Mouse (Mus musculus): ENCODE results near the gene Cstf1. TPM values are rescaled to one million over a fixed set of nuclear protein-coding genes. Genes with fewer than 3 reads are reported as not detected.
A peak's percentile ranks its signal among the peaks of the same experiment; 100 is the strongest.

Gene Cstf1
- polyA plus RNA-seq, 1 experiment: 16.2 TPM

- peak within 1 kb of the TSS; percentile 39 for H3K27ac ChIP-seq (ENCODE audit: insufficient read depth, low read depth, low read length)
- peak within 1 kb of the TSS; percentile 48 for H3K4me3 ChIP-seq (ENCODE audit: insufficient read depth, low read length)
- peaks cover 46% of the 10 kb centered on the region for H3K4me1 ChIP-seq (ENCODE audit: control insufficient read depth, insufficient read depth, low read length)
- TF ChIP-seq POLR2A (IDR thresholded peaks at IDR 0.05; ENCODE audit: borderline replicate concordance, low read depth, low read length) (no peak), CTCF (IDR thresholded peaks at IDR 0.05; ENCODE audit: low read depth, low read length) (no peak)
These were observed 23.0 kb downstream of the Cstf1 start, which contains the start of gene Cass4 for GRCm38 (mm10) chr2:172393391-172394051. Cass4 (plus strand) TSS chr2:172393794.

GRCm38 (mm10) chr2:172394052-172394392 lies 23.5 kb downstream of the Cstf1 start:
- TF ChIP-seq POLR2A (IDR thresholded peaks at IDR 0.05; ENCODE audit: borderline replicate concordance, low read depth, low read length) (no peak), CTCF (IDR thresholded peaks at IDR 0.05; ENCODE audit: low read depth, low read length) (no peak)
- Histone ChIP-seq H3K4me3 (ENCODE audit: insufficient read depth, low read length) (peak overlapping the region; percentile 48), H3K27ac (ENCODE audit: insufficient read depth, low read depth, low read length) (no peak overlapping the region), H3K4me1 (ENCODE audit: control insufficient read depth, insufficient read depth, low read length) (peaks cover 51% of the 10 kb centered on the region)

- Histone ChIP-seq H3K4me1 (ENCODE audit: control insufficient read depth, insufficient read depth, low read length) (peaks cover 58% of the 10 kb centered on the region), H3K4me3 (ENCODE audit: insufficient read depth, low read length) (no peak overlapping the region), H3K27ac (ENCODE audit: insufficient read depth, low read depth, low read length) (no peak overlapping the region)
- TF ChIP-seq CTCF (IDR thresholded peaks at IDR 0.05; ENCODE audit: low read depth, low read length) (no peak), POLR2A (IDR thresholded peaks at IDR 0.05; ENCODE audit: borderline replicate concordance, low read depth, low read length) (no peak)
These were observed 24.2 kb downstream of the Cstf1 start for GRCm38 (mm10) chr2:172394671-172395070.

GRCm38 (mm10) chr2:172395961-172396360 lies 25.5 kb downstream of the Cstf1 start:
- Histone ChIP-seq H3K4me3 (ENCODE audit: insufficient read depth, low read length) (no peak overlapping the region), H3K4me1 (ENCODE audit: control insufficient read depth, insufficient read depth, low read length) (peaks cover 66% of the 10 kb centered on the region), H3K27ac (ENCODE audit: insufficient read depth, low read depth, low read length) (no peak overlapping the region)
- TF ChIP-seq CTCF (IDR thresholded peaks at IDR 0.05; ENCODE audit: low read depth, low read length): no peak
- TF ChIP-seq POLR2A (IDR thresholded peaks at IDR 0.05; ENCODE audit: borderline replicate concordance, low read depth, low read length): no peak

GRCm38 (mm10) chr2:172399901-172400300 lies 29.4 kb downstream of the Cstf1 start:
- H3K4me1 ChIP-seq (ENCODE audit: control insufficient read depth, insufficient read depth, low read length): peaks cover 70% of the 10 kb centered on the region

GRCm38 (mm10) chr2:172401116-172401825 lies 30.8 kb downstream of the Cstf1 start:
- TF ChIP-seq POLR2A (IDR thresholded peaks at IDR 0.05; ENCODE audit: borderline replicate concordance, low read depth, low read length) (no peak), CTCF (IDR thresholded peaks at IDR 0.05; ENCODE audit: low read depth, low read length) (no peak)
- H3K4me1 ChIP-seq (ENCODE audit: control insufficient read depth, insufficient read depth, low read length): peaks cover 80% of the 10 kb centered on the region
- H3K27ac ChIP-seq (ENCODE audit: insufficient read depth, low read depth, low read length): peak overlapping the region; percentile 98
- H3K4me3 ChIP-seq (ENCODE audit: insufficient read depth, low read length): peak overlapping the region; percentile 38

More at GRCm38 (mm10) chr2:172399901-172400300, 29.4 kb downstream of the Cstf1 start:
- Histone ChIP-seq H3K27ac (ENCODE audit: insufficient read depth, low read depth, low read length) (peak overlapping the region; percentile 65), H3K4me3 (ENCODE audit: insufficient read depth, low read length) (no peak overlapping the region)
- TF ChIP-seq POLR2A (IDR thresholded peaks at IDR 0.05; ENCODE audit: borderline replicate concordance, low read depth, low read length) (no peak), CTCF (IDR thresholded peaks at IDR 0.05; ENCODE audit: low read depth, low read length) (no peak)

GRCm38 (mm10) chr2:172404239-172404638 lies 33.8 kb downstream of the Cstf1 start:
- TF ChIP-seq POLR2A (IDR thresholded peaks at IDR 0.05; ENCODE audit: borderline replicate concordance, low read depth, low read length): no peak
- no peak for TF ChIP-seq CTCF (IDR thresholded peaks at IDR 0.05; ENCODE audit: low read depth, low read length)
- peaks cover 63% of the 10 kb centered on the region for H3K4me1 ChIP-seq (ENCODE audit: control insufficient read depth, insufficient read depth, low read length)

GRCm38 (mm10) chr2:172405011-172405410 lies 34.5 kb downstream of the Cstf1 start:
- peaks cover 55% of the 10 kb centered on the region for H3K4me1 ChIP-seq (ENCODE audit: control insufficient read depth, insufficient read depth, low read length)
- H3K27ac ChIP-seq (ENCODE audit: insufficient read depth, low read depth, low read length): no peak overlapping the region
- H3K4me3 ChIP-seq (ENCODE audit: insufficient read depth, low read length): no peak overlapping the region
- TF ChIP-seq CTCF (IDR thresholded peaks at IDR 0.05; ENCODE audit: low read depth, low read length): no peak
- TF ChIP-seq POLR2A (IDR thresholded peaks at IDR 0.05; ENCODE audit: borderline replicate concordance, low read depth, low read length): no peak

More at GRCm38 (mm10) chr2:172404239-172404638, 33.8 kb downstream of the Cstf1 start:
- H3K4me3 ChIP-seq (ENCODE audit: insufficient read depth, low read length): no peak overlapping the region
- no peak overlapping the region for H3K27ac ChIP-seq (ENCODE audit: insufficient read depth, low read depth, low read length)

GRCm38 (mm10) chr2:172406173-172406572 lies 35.7 kb downstream of the Cstf1 start:
- Histone ChIP-seq H3K4me3 (ENCODE audit: insufficient read depth, low read length) (no peak overlapping the region), H3K27ac (ENCODE audit: insufficient read depth, low read depth, low read length) (peak overlapping the region; percentile 77), H3K4me1 (ENCODE audit: control insufficient read depth, insufficient read depth, low read length) (peaks cover 55% of the 10 kb centered on the region)
- TF ChIP-seq CTCF (IDR thresholded peaks at IDR 0.05; ENCODE audit: low read depth, low read length) (no peak), POLR2A (IDR thresholded peaks at IDR 0.05; ENCODE audit: borderline replicate concordance, low read depth, low read length) (no peak)

GRCm38 (mm10) chr2:172407499-172407898 lies 37.0 kb downstream of the Cstf1 start:
- no peak overlapping the region for H3K4me3 ChIP-seq (ENCODE audit: insufficient read depth, low read length)
- H3K27ac ChIP-seq (ENCODE audit: insufficient read depth, low read depth, low read length): no peak overlapping the region
- TF ChIP-seq POLR2A (IDR thresholded peaks at IDR 0.05; ENCODE audit: borderline replicate concordance, low read depth, low read length): no peak
- no peak for TF ChIP-seq CTCF (IDR thresholded peaks at IDR 0.05; ENCODE audit: low read depth, low read length)
- peaks cover 47% of the 10 kb centered on the region for H3K4me1 ChIP-seq (ENCODE audit: control insufficient read depth, insufficient read depth, low read length)

Measured in bone marrow macrophage, adult 2 months (primary cell).